In genomic region chr2:164678848-164679625, GRCm38 (mm10) we compare ENCODE assay signal across 7 mouse cellular contexts. TPM values are rescaled to one million over a fixed set of nuclear protein-coding genes. Genes with fewer than 3 reads are reported as not detected.
DNase-seq lines count a peak whose midpoint lies in the region; ATAC-seq and TF ChIP-seq lines count a peak whose summit lies in the region.

No protein-coding gene starts in this region.

- no peaks in the 10 kb centered on the region for H3K27me3 ChIP-seq in kidney, adult 2 months (replicated peaks; ENCODE audit: control insufficient read depth, insufficient read depth, low read length)
- no peaks in the 10 kb centered on the region for H3K27me3 ChIP-seq in limb, embryonic 12.5 days
- no peaks in the 10 kb centered on the region for H3K27me3 ChIP-seq in midbrain, embryonic 14.5 days (ENCODE audit: control insufficient read depth, insufficient read depth, low read length)

- H3K4me2 ChIP-seq in limb, embryonic 12.5 days, result peak overlapping the region; percentile 58
- H3K4me2 ChIP-seq in midbrain, embryonic 14.5 days (ENCODE audit: low read length), result peak overlapping the region; percentile 49

- no peak for TF ChIP-seq POLR2A in kidney, adult 2 months (IDR thresholded peaks at IDR 0.05; ENCODE audit: low read depth, low read length)

- DNase-seq in adrenal gland, adult 8-10 months, result peak; percentile 15
- DNase-seq in embryo, embryonic 11 days, result peak; percentile 92
- DNase-seq in kidney, adult 2 months, result peak; percentile 83
- DNase-seq in midbrain, embryonic 14.5 days, result peak; percentile 88
- peak; percentile 43 to 59 for DNase-seq in spleen, adult 18-20 months

- 15% methylated on average over 19 of the region's 19 CpGs for WGBS in kidney, adult 2 months
- WGBS in limb, embryonic 12.5 days, result 18% methylated on average over 19 of the region's 19 CpGs
- 22% methylated on average over 19 of the region's 19 CpGs for WGBS in midbrain, embryonic 14.5 days

- peak; percentile 75 for TF ChIP-seq CTCF in kidney, adult 2 months (conservative IDR thresholded peaks at IDR 0.05; ENCODE audit: insufficient read depth, insufficient read length, low read depth, low read length)

- no peaks in the 10 kb centered on the region for H3K36me3 ChIP-seq in kidney, adult 2 months (ENCODE audit: control insufficient read depth, insufficient read depth, low read length)
- no peaks in the 10 kb centered on the region for H3K36me3 ChIP-seq in limb, embryonic 12.5 days
- no peaks in the 10 kb centered on the region for H3K36me3 ChIP-seq in midbrain, embryonic 14.5 days (ENCODE audit: control insufficient read depth, insufficient read depth, low read length)

- H3K4me3 ChIP-seq in kidney, adult 2 months (ENCODE audit: insufficient read depth, low read depth, low read length), result no peak overlapping the region
- peak overlapping the region; percentile 34 for H3K4me3 ChIP-seq in limb, embryonic 12.5 days (replicated peaks)
- peak overlapping the region; percentile 24 for H3K4me3 ChIP-seq in midbrain, embryonic 14.5 days (replicated peaks; ENCODE audit: low read depth, low read length)

- no peak overlapping the region for H3K9ac ChIP-seq in limb, embryonic 12.5 days (replicated peaks)
- H3K9ac ChIP-seq in midbrain, embryonic 14.5 days (replicated peaks; ENCODE audit: low read length), result no peak overlapping the region; the same call in 1 of the 2 replicates

- peak; percentile 93 for ATAC-seq in granulocyte monocyte progenitor cell, adult 5-6 weeks (replicated peaks; ENCODE audit: poor library complexity, severe bottlenecking)
- 0 out of 2 replicates have a peak, but pooled peaks have one; percentile 56 for ATAC-seq in limb, embryonic 12.5 days (ENCODE audit: insufficient number of reproducible peaks, insufficient read depth, low FRiP score, low TSS enrichment, low read depth)
- ATAC-seq in midbrain, embryonic 14.5 days (ENCODE audit: low FRiP score, low TSS enrichment), result peak; percentile 37; the same call in 1 of the 2 replicates

- H3K9me3 ChIP-seq in limb, embryonic 12.5 days, result 0 out of 2 replicates have a peak, but pooled peaks cover 5% of the 10 kb centered on the region
- H3K9me3 ChIP-seq in midbrain, embryonic 14.5 days (ENCODE audit: control insufficient read depth, low read length), result no peaks in the 10 kb centered on the region

- H3K4me1 ChIP-seq in kidney, adult 2 months (ENCODE audit: control insufficient read depth, insufficient read depth, low read length), result peaks cover 5% of the 10 kb centered on the region; the same call in 1 of the 2 replicates
- 0 out of 2 replicates have a peak, but pooled peaks cover 8% of the 10 kb centered on the region for H3K4me1 ChIP-seq in limb, embryonic 12.5 days (replicated peaks)
- no peaks in the 10 kb centered on the region for H3K4me1 ChIP-seq in midbrain, embryonic 14.5 days (ENCODE audit: control insufficient read depth, insufficient read depth, low read length)

- no peak overlapping the region for H3K27ac ChIP-seq in kidney, adult 2 months (ENCODE audit: insufficient read depth, low read depth, low read length)
- H3K27ac ChIP-seq in limb, embryonic 12.5 days, result no peak overlapping the region
- no peak overlapping the region for H3K27ac ChIP-seq in midbrain, embryonic 14.5 days (replicated peaks; ENCODE audit: low read depth, low read length)

RNA-seq across cellular contexts. Expression of gene Wfdc11, which starts 5.2 kb away (rescaled TPM):
- total RNA-seq in adrenal gland, adult 8-10 months (2022), result not detected
- total RNA-seq in granulocyte monocyte progenitor cell, adult 5-6 weeks (2014; fragmentation: Nextera tagmentation), result not detected in 2 replicates
- total RNA-seq in granulocyte monocyte progenitor cell, adult 5-6 weeks (2017), result not detected in 2 replicates
- polyA plus RNA-seq in kidney, adult 2 months (2012; rRNA removed), result not detected in 2 replicates
- polyA plus RNA-seq in limb, embryonic 12.5 days (2016; fragmentation: Nextera tagmentation; extraction: Ambion mirVana), result not detected in 2 replicates
- polyA plus RNA-seq in midbrain, embryonic 14.5 days (2014; fragmentation: Nextera tagmentation; extraction: Ambion mirVana), result not detected in 2 replicates

RNA-seq across cellular contexts. Expression of gene Wfdc13, which starts 5.9 kb away (rescaled TPM):
- total RNA-seq in adrenal gland, adult 8-10 months (2022), result not detected
- total RNA-seq in granulocyte monocyte progenitor cell, adult 5-6 weeks (2014; fragmentation: Nextera tagmentation), result not detected in 2 replicates
- total RNA-seq in granulocyte monocyte progenitor cell, adult 5-6 weeks (2017), result not detected in 2 replicates
- polyA plus RNA-seq in kidney, adult 2 months (2012; rRNA removed), result not detected in 2 replicates
- not detected in 2 replicates for polyA plus RNA-seq in limb, embryonic 12.5 days (2016; fragmentation: Nextera tagmentation; extraction: Ambion mirVana)
- not detected in 2 replicates for polyA plus RNA-seq in midbrain, embryonic 14.5 days (2014; fragmentation: Nextera tagmentation; extraction: Ambion mirVana)

RNA-seq across cellular contexts. Expression of gene Spint4, which starts 19.3 kb away (rescaled TPM):
- not detected for total RNA-seq in adrenal gland, adult 8-10 months (2022)
- total RNA-seq in granulocyte monocyte progenitor cell, adult 5-6 weeks (2014; fragmentation: Nextera tagmentation), result not detected in 2 replicates
- not detected in 2 replicates for total RNA-seq in granulocyte monocyte progenitor cell, adult 5-6 weeks (2017)
- not detected in 2 replicates for polyA plus RNA-seq in kidney, adult 2 months (2012; rRNA removed)
- not detected in 2 replicates for polyA plus RNA-seq in limb, embryonic 12.5 days (2016; fragmentation: Nextera tagmentation; extraction: Ambion mirVana)
- not detected in 2 replicates for polyA plus RNA-seq in midbrain, embryonic 14.5 days (2014; fragmentation: Nextera tagmentation; extraction: Ambion mirVana)

RNA-seq across cellular contexts. Expression of gene Wfdc9, which starts 22.7 kb away (rescaled TPM):
- total RNA-seq in adrenal gland, adult 8-10 months (2022), result not detected
- total RNA-seq in granulocyte monocyte progenitor cell, adult 5-6 weeks (2014; fragmentation: Nextera tagmentation), result not detected in 2 replicates
- total RNA-seq in granulocyte monocyte progenitor cell, adult 5-6 weeks (2017), result not detected in 2 replicates
- not detected in 2 replicates for polyA plus RNA-seq in kidney, adult 2 months (2012; rRNA removed)
- not detected in 2 replicates for polyA plus RNA-seq in limb, embryonic 12.5 days (2016; fragmentation: Nextera tagmentation; extraction: Ambion mirVana)
- not detected in 2 replicates for polyA plus RNA-seq in midbrain, embryonic 14.5 days (2014; fragmentation: Nextera tagmentation; extraction: Ambion mirVana)

RNA-seq across cellular contexts. Expression of gene Wfdc10, which starts 23.2 kb away (rescaled TPM):
- total RNA-seq in adrenal gland, adult 8-10 months (2022), result not detected
- not detected in 2 replicates for total RNA-seq in granulocyte monocyte progenitor cell, adult 5-6 weeks (2014; fragmentation: Nextera tagmentation)
- total RNA-seq in granulocyte monocyte progenitor cell, adult 5-6 weeks (2017), result not detected in 2 replicates
- polyA plus RNA-seq in kidney, adult 2 months (2012; rRNA removed), result not detected in 2 replicates
- not detected in 2 replicates for polyA plus RNA-seq in limb, embryonic 12.5 days (2016; fragmentation: Nextera tagmentation; extraction: Ambion mirVana)
- not detected in 2 replicates for polyA plus RNA-seq in midbrain, embryonic 14.5 days (2014; fragmentation: Nextera tagmentation; extraction: Ambion mirVana)

Comparison
In these comparisons a context has a peak if more than half of its experiments do, and no peak if none do; other contexts are left out.
1. DNase-seq: peak in every context shown above with its lines; median percentile 92 in embryo, embryonic 11 days; 88 in midbrain, embryonic 14.5 days; 83 in kidney, adult 2 months; 51 in spleen, adult 18-20 months; 15 in adrenal gland, adult 8-10 months.
2. ATAC-seq: peak in every context shown above with its lines; median percentile 93 in granulocyte monocyte progenitor cell, adult 5-6 weeks; 56 in limb, embryonic 12.5 days; 37 in midbrain, embryonic 14.5 days.